Mouse (Mus musculus) megakaryocyte, embryonic 14.5 days (primary cell): ENCODE measurements at regions not wholly inside any gene's neighbourhood (a gene's known extent, or its start where the extent isn't known, plus 50 kb on each side); places are given as distances from the start of the nearest gene placed in this dataset.

Source experiments
- H3K27me3 ChIP-seq: replicated peaks from 2 replicates; pipeline ENCODE3; 2012; ENCODE audit warnings: inconsistent platforms
- H3K36me3 ChIP-seq: replicated peaks from 2 replicates; pipeline ENCODE3; 2012; ENCODE audit warnings: low read length, inconsistent platforms, mixed read lengths
- H3K4me1 ChIP-seq: 2 replicates; pipeline ENCODE4 v1.6.1; 2012; ENCODE audit warnings: inconsistent platforms
- H3K4me3 ChIP-seq: replicated peaks from 2 replicates; pipeline ENCODE3; 2012; ENCODE audit warnings: moderate library complexity, mild to moderate bottlenecking, inconsistent platforms
- H3K9me3 ChIP-seq: 2 replicates; pipeline ENCODE4 v1.6.1; 2012; ENCODE audit warnings: inconsistent platforms
- FLI1 ChIP-seq: IDR thresholded peaks from 2 replicates; pipeline ENCODE4 v1.6.1; 2012; ENCODE audit warnings: low read length, inconsistent platforms, mixed read lengths
- GATA1 ChIP-seq: IDR thresholded peaks from 3 replicates; pipeline ENCODE4 v1.6.1; 2012; ENCODE audit warnings: mixed read lengths, low read length, inconsistent platforms, borderline replicate concordance

- Histone ChIP-seq H3K36me3 (no peaks in the 10 kb centered on the region), H3K9me3 (peaks cover 11% of the 10 kb centered on the region), H3K27me3 (peaks cover 4% of the 10 kb centered on the region), H3K4me3 (no peak overlapping the region), H3K4me1 (no peaks in the 10 kb centered on the region)
- TF ChIP-seq FLI1 (no peak), GATA1 (no peak)
Measured at GRCm38 (mm10) chr8:35120612-35121011, 645.0 kb upstream of the Gm19410 start.

- Histone ChIP-seq H3K36me3 (no peaks in the 10 kb centered on the region), H3K27me3 (peaks cover 4% of the 10 kb centered on the region), H3K9me3 (peaks cover 9% of the 10 kb centered on the region; the same call in 1 of the 2 replicates), H3K4me3 (no peak overlapping the region), H3K4me1 (no peaks in the 10 kb centered on the region)
- no peak for TF ChIP-seq GATA1
- no peak for TF ChIP-seq FLI1
Measured at GRCm38 (mm10) chr8:35121084-35121483, 644.5 kb upstream of the Gm19410 start.

GRCm38 (mm10) chr8:35123196-35123621 is 642.4 kb upstream of the Gm19410 start:
- TF ChIP-seq GATA1 (no peak), FLI1 (no peak)
- H3K27me3 ChIP-seq = peaks cover 4% of the 10 kb centered on the region
- peak overlapping the region; percentile 46 for H3K4me3 ChIP-seq
- no peaks in the 10 kb centered on the region for H3K4me1 ChIP-seq
- peaks cover 6% of the 10 kb centered on the region; the same call in 1 of the 2 replicates for H3K9me3 ChIP-seq
- H3K36me3 ChIP-seq = no peaks in the 10 kb centered on the region

GRCm38 (mm10) chr8:35125179-35125578 is 640.4 kb upstream of the Gm19410 start:
- TF ChIP-seq FLI1 (no peak), GATA1 (no peak)
- Histone ChIP-seq H3K27me3 (peaks cover 3% of the 10 kb centered on the region), H3K36me3 (no peaks in the 10 kb centered on the region), H3K9me3 (peaks cover 3% of the 10 kb centered on the region; the same call in 1 of the 2 replicates), H3K4me3 (no peak overlapping the region), H3K4me1 (no peaks in the 10 kb centered on the region)

- TF ChIP-seq GATA1 = no peak
- TF ChIP-seq FLI1 = no peak
- H3K36me3 ChIP-seq = no peaks in the 10 kb centered on the region
Measured at GRCm38 (mm10) chr8:35132281-35132680, 633.3 kb upstream of the Gm19410 start.

GRCm38 (mm10) chr8:35135630-35136029 is 630.0 kb upstream of the Gm19410 start:
- no peaks in the 10 kb centered on the region for H3K36me3 ChIP-seq
- no peaks in the 10 kb centered on the region; the same call in 1 of the 2 replicates for H3K9me3 ChIP-seq
- H3K4me3 ChIP-seq = no peak overlapping the region
- TF ChIP-seq GATA1 = no peak
- no peak for TF ChIP-seq FLI1
- H3K27me3 ChIP-seq = peaks cover 2% of the 10 kb centered on the region
- H3K4me1 ChIP-seq = no peaks in the 10 kb centered on the region

More at GRCm38 (mm10) chr8:35132281-35132680, 633.3 kb upstream of the Gm19410 start:
- H3K9me3 ChIP-seq = no peaks in the 10 kb centered on the region; the same call in 1 of the 2 replicates
- H3K4me1 ChIP-seq = no peaks in the 10 kb centered on the region
- H3K27me3 ChIP-seq = peaks cover 2% of the 10 kb centered on the region
- H3K4me3 ChIP-seq = no peak overlapping the region

GRCm38 (mm10) chr8:35136643-35137042 is 628.9 kb upstream of the Gm19410 start:
- Histone ChIP-seq H3K27me3 (peaks cover 2% of the 10 kb centered on the region), H3K4me3 (no peak overlapping the region), H3K36me3 (no peaks in the 10 kb centered on the region), H3K4me1 (no peaks in the 10 kb centered on the region), H3K9me3 (peaks cover 6% of the 10 kb centered on the region)
- no peak for TF ChIP-seq GATA1
- TF ChIP-seq FLI1 = no peak

- peaks cover 21% of the 10 kb centered on the region for H3K9me3 ChIP-seq
- H3K36me3 ChIP-seq = no peaks in the 10 kb centered on the region
- H3K4me1 ChIP-seq = no peaks in the 10 kb centered on the region
- H3K27me3 ChIP-seq = peaks cover 7% of the 10 kb centered on the region
- TF ChIP-seq FLI1 (no peak), GATA1 (no peak)
- H3K4me3 ChIP-seq = no peak overlapping the region
Measured at GRCm38 (mm10) chr8:35140775-35141174, 624.8 kb upstream of the Gm19410 start.

GRCm38 (mm10) chr8:35143018-35143656 is 622.5 kb upstream of the Gm19410 start:
- no peak overlapping the region for H3K4me3 ChIP-seq
- no peaks in the 10 kb centered on the region for H3K36me3 ChIP-seq
- no peak for TF ChIP-seq GATA1
- no peak for TF ChIP-seq FLI1
- H3K4me1 ChIP-seq = no peaks in the 10 kb centered on the region
- H3K27me3 ChIP-seq = peaks cover 7% of the 10 kb centered on the region
- peaks cover 21% of the 10 kb centered on the region for H3K9me3 ChIP-seq

- Histone ChIP-seq H3K27me3 (peaks cover 5% of the 10 kb centered on the region), H3K4me1 (no peaks in the 10 kb centered on the region), H3K4me3 (no peak overlapping the region), H3K36me3 (no peaks in the 10 kb centered on the region), H3K9me3 (peaks cover 21% of the 10 kb centered on the region)
- TF ChIP-seq GATA1 = no peak
- TF ChIP-seq FLI1 = no peak
Measured at GRCm38 (mm10) chr8:35143684-35144083, 621.9 kb upstream of the Gm19410 start.

GRCm38 (mm10) chr8:35144401-35144800 is 621.2 kb upstream of the Gm19410 start:
- H3K9me3 ChIP-seq = peaks cover 23% of the 10 kb centered on the region
- H3K4me3 ChIP-seq = no peak overlapping the region
- no peaks in the 10 kb centered on the region for H3K36me3 ChIP-seq
- H3K4me1 ChIP-seq = no peaks in the 10 kb centered on the region
- H3K27me3 ChIP-seq = peaks cover 5% of the 10 kb centered on the region
- no peak for TF ChIP-seq FLI1
- no peak for TF ChIP-seq GATA1
